Mouse (Mus musculus): Measurements from ENCODE around the gene Tmem186.

DNA sequence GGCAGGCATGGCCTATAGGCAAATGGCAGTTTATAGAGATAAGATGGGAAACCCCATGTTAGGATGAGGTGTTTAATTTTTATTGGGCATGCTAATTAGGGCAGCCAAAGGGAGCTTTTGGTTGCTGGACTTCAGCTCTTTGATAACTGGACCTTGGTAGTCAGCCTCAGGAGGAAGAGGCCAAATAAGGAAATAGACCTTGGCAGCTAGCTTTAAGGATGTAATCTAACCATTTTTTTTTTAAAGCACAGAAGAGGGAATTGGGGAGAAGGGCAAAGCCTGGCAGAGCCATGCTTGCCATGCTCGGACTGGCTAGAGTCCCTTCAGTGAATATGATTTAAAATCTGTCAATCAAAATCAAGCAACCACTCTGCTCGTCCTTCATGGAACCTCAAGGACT lies 7.1 kb downstream of the Tmem186 start:
- TF ChIP-seq CTCF (IDR thresholded peaks at IDR 0.05; ENCODE audit: low read depth) (no peak), EP300 (optimal IDR thresholded peaks at IDR 0.05) (no peak)
